Mouse (Mus musculus): ENCODE data around the gene Trp73.

Trp73 gene

GRCm38 (mm10) chr4:154037123-154037522 is 102.9 kb downstream of the Trp73 start:
- no peak for DNase-seq (ENCODE audit: low spot score in 2 of 2)

- DNase-seq (ENCODE audit: low spot score in 2 of 2): no peak
Observed at GRCm38 (mm10) chr4:154028646-154029045, 111.4 kb downstream of the Trp73 start.

DNA sequence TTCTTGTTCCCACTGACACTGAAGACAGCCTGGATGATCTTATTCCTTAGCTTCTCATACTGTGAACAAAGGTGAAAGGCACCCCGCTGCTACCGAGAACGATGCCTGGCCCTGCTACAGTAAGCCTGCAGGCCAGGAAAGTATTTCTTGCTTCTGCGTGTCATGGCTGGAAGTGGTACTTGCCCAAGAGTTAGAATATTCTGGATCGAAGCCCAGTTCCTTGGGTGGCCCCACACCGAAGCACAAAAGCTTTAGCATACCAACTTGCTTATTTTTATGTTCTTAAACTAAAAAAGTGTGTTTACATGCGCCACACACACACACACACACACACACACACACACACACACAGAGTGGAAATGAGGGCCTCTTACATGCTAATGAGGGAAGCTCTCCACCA is 111.9 kb downstream of the Trp73 start:
- DNase-seq (ENCODE audit: low spot score in 2 of 2): no peak

DNA sequence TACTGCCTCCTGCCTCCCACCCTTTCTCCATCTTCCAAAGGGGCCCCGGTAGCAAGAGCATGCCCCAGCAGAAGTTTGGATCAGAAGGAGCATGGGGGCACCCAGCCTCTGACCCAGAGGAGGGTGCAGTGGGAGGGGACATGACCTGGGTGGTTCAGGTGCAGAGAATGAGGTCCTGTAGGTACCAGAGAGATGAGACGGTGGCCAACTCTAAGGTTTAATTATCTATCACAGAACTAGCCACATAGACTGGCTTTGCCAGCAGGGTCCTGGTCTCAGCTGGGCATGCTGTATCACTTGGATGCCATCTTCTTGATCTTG is 113.6 kb downstream of the Trp73 start:
- no peak for DNase-seq (ENCODE audit: low spot score in 2 of 2)

DNA sequence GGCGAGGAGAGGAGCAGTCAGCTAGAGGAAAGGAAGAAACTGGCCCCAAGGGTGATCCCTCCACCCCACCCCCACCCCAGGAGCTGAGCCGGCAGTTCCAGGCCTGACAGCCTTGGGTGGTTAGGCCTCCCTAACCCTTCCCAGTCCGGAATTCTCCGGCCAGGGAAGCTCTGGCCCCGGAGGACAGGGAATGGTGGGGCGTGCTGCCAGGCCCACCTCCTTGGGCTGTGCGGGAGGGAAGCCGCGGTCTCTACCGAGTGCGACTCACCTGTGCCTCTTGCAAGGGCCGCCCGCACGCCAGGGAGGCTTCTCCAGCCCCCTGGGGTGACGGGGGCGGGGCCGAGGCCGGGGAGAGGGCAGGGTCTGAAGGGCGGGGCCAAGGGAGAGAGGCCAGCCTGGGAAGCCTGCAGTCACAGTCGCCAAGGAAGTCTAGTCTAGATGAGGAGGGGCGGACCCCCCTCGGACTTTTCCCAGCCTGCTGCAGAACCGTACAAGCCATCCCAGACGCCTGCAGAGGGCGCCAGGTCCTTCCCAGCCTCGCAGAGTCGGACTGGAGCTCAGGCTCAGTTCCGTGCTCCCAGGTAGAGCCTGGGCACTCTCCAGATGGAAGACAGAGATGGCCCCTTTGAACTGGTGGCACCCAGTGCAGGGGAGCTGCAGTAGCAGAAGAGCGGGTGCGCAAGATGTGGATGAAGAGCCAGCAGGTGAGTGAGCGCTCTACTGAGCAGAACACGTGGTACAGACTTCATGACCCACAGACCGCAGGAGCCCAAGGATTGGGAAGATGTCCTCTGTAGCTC is 114.2 kb downstream of the Trp73 start, which contains the start of gene Smim1:
TSS of gene Smim1 (minus strand) at position 590 of the 800 bp plus-strand sequence.
- DNase-seq (ENCODE audit: low spot score in 2 of 2): peak in 1 of 2 experiments; percentile 70

GRCm38 (mm10) chr4:154024729-154025521 is 115.1 kb downstream of the Trp73 start:
- DNase-seq (ENCODE audit: low spot score in 2 of 2): peak in 1 of 2 experiments; percentile 61

GRCm38 (mm10) chr4:154023754-154024601 is 116.0 kb downstream of the Trp73 start:
- peak in 1 of 2 experiments; percentile 52 for DNase-seq (ENCODE audit: low spot score in 2 of 2)

- no peak for DNase-seq (ENCODE audit: low spot score in 2 of 2)
Observed at GRCm38 (mm10) chr4:154022844-154023243, 117.2 kb downstream of the Trp73 start.

DNA sequence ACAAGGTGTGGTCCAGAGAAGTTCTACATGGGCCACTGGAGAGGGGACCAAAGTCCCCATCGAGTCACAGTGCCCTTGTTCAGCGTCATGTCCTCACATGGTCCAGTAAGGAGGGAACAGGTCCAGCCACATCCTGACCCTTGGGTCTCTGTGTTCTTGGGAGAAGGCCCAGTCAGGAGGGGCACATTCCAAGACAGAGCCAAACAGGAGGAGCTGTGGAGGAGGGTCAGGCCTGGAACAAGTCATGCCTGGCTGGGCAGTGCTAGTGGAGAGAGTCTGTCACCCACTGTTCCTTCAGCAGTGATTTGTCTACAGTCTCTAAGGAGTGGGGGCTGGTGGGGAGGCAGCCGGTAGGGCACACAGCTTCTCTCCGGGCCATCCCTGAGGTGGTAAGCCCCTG is 117.6 kb downstream of the Trp73 start:
- DNase-seq (ENCODE audit: low spot score in 2 of 2): no peak

GRCm38 (mm10) chr4:154021432-154021831 is 118.6 kb downstream of the Trp73 start:
- no peak for DNase-seq (ENCODE audit: low spot score in 2 of 2)

DNA sequence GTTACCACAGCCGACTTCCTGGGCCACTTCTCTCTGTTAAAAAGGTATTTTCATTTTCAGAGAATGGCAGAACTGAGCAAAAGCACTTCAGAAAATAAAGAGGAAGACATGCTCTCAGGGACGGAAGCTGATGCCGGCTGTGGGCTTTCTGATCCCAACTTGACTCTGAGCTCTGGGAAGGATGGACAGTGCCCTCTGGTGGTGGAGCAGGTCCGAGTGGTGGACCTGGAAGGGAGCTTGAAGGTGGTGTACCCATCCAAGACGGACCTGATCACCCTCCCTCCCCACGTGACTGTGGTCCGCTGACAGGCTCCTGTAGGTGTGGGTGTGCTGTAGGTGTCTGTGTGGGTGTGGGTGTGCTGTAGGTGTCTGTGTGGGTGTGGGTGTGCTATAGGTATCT is 120.4 kb downstream of the Trp73 start:
- peak in 1 of 2 experiments; percentile 60 for DNase-seq (ENCODE audit: low spot score in 2 of 2)

GRCm38 (mm10) chr4:154015476-154015875 is 124.5 kb downstream of the Trp73 start:
- no peak for DNase-seq (ENCODE audit: low spot score in 2 of 2)

DNA sequence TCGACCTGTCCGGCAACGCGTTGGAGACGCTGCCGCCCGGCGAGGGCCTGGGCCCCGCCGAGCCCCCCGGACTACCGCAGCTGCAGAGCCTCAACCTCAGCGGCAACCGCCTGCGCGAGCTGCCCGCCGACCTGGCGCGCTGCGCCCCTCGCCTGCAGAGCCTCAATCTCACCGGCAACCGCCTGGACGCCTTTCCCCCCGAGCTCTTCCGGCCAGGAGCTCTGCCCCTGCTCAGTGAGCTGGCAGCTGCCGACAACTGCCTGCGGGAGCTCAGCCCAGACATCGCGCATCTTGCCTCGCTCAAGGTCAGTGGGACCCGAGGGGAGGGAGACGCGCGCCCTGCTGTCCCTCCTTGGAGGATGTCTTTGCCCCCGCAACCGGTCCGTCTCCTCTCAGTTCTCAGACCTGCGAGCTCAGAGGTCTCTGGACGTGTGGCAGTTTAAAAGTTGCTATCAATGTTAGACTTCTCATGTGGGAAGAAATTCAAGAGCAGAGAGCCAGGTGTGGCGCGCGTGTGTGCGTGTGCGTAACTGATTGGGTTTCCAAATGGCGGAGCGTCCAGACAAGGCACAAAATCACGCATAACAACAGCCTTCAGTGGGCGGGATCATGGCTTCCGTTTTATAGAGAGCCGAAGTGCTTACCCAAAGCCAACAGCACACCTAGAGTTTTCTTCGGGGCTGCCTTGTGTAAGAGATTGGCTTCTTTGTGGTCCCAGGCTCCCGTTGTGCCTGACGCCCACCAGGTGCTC is 127.7 kb downstream of the Trp73 start:
- no peak for DNase-seq (ENCODE audit: low spot score in 2 of 2)

- peak in 1 of 2 experiments; percentile 79 for DNase-seq (ENCODE audit: low spot score in 2 of 2)
Observed at GRCm38 (mm10) chr4:154011646-154012089, 128.3 kb downstream of the Trp73 start, which contains the start of gene Lrrc47. Lrrc47 (plus strand) TSS chr4:154011731.

- DNase-seq (ENCODE audit: low spot score in 2 of 2): no peak
Observed at GRCm38 (mm10) chr4:154010907-154011645, 128.9 kb downstream of the Trp73 start.

DNA sequence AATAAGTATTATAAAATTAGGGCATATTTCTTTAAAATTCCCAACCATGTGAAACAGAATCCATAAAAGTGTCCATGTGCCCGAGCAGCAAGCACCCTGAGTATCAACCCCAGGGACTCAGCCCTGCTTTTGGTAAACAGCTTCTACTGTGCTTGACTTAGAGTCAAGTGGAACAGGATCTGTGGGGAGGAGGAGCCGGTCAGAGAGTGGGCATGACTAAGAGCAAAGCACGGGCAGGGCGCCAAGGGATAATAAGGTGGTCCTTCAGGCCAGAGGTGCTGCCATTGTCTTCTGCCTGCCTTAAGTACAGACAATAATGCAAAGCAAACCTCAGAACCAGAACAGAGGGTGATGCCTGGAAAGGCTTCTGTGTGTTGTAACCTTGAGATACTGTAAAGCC is 132.2 kb downstream of the Trp73 start:
- no peak for DNase-seq (ENCODE audit: low spot score in 2 of 2)

- DNase-seq (ENCODE audit: low spot score in 2 of 2): no peak
Observed at GRCm38 (mm10) chr4:154006264-154006663, 133.7 kb downstream of the Trp73 start.
